Mouse (Mus musculus) embryo, embryonic 11.5 days (tissue): ENCODE data around the gene Cftr.

Source experiments
- DNase-seq: peaks from one replicate; pipeline ENCODE4 v3.0.0-alpha.2; 2012; ENCODE audit warnings: low read depth, low spot score

Gene Cftr

GRCm38 (mm10) chr6:18314365-18314943 lies 144.0 kb downstream of the Cftr start:
- DNase-seq, result no peak

- no peak for DNase-seq
Measured at GRCm38 (mm10) chr6:18322950-18323349, 152.5 kb downstream of the Cftr start.

- no peak for DNase-seq
Measured at GRCm38 (mm10) chr6:18335393-18335792, 164.9 kb downstream of the Cftr start.

- no peak for DNase-seq
Measured at GRCm38 (mm10) chr6:18338307-18338706, 167.8 kb downstream of the Cftr start.

GRCm38 (mm10) chr6:18344272-18344671 lies 173.8 kb downstream of the Cftr start:
- DNase-seq, result no peak

- DNase-seq, result no peak
Measured at GRCm38 (mm10) chr6:18349153-18349858, 178.8 kb downstream of the Cftr start.

GRCm38 (mm10) chr6:18360154-18360553 lies 189.7 kb downstream of the Cftr start:
- no peak for DNase-seq

GRCm38 (mm10) chr6:18360955-18361354 lies 190.5 kb downstream of the Cftr start:
- DNase-seq, result no peak

- DNase-seq, result no peak
Measured at GRCm38 (mm10) chr6:18362232-18362631, 191.7 kb downstream of the Cftr start.

GRCm38 (mm10) chr6:18369054-18369453 lies 198.6 kb downstream of the Cftr start:
- no peak for DNase-seq

- no peak for DNase-seq
Measured at GRCm38 (mm10) chr6:18369723-18370122, 199.2 kb downstream of the Cftr start.
